Mouse (Mus musculus): ENCODE data around the gene Cluap1. TPM values are rescaled to one million over a fixed set of nuclear protein-coding genes. Genes with fewer than 3 reads are reported as not detected.
A peak's percentile ranks its signal among the peaks of the same experiment; 100 is the strongest.

Gene Cluap1
- polyA plus RNA-seq, 1 experiment: 17.3 TPM

GRCm38 (mm10) chr16:3884201-3885064 lies 24.2 kb upstream of the Cluap1 start, which contains the start of the genes Zfp597 and Gm20695:
Gene Zfp597, minus strand, starts transcription at chr16:3884561.
Gene Gm20695, plus strand, starts transcription at chr16:3884648.
- H3K27me3 ChIP-seq (ENCODE audit: control insufficient read depth, insufficient read depth, low read length, poor library complexity, severe bottlenecking): no peaks in the 10 kb centered on the region
- H3K4me1 ChIP-seq (ENCODE audit: control insufficient read depth, insufficient read depth, low read length): no peaks in the 10 kb centered on the region
- peak within 1 kb of the TSS; percentile 79 for H3K9ac ChIP-seq (ENCODE audit: low read depth, poor library complexity, severe bottlenecking)
- H3K36me3 ChIP-seq (ENCODE audit: control insufficient read depth, insufficient read depth, low read length, poor library complexity, severe bottlenecking): no peaks in the 10 kb centered on the region
- H3K27ac ChIP-seq (ENCODE audit: insufficient read depth, low read length): no peak within 1 kb of the TSS
- H3K9me3 ChIP-seq (replicated peaks; ENCODE audit: control insufficient read depth, insufficient read depth, low read length, poor library complexity, severe bottlenecking): no peaks in the 10 kb centered on the region
- H3K4me3 ChIP-seq (ENCODE audit: low read depth, low read length): peak within 1 kb of the TSS; percentile 89
- no peak for TF ChIP-seq EP300 (IDR thresholded peaks at IDR 0.05; ENCODE audit: insufficient read depth, low read depth, low read length)
- no peak for TF ChIP-seq POLR2A (IDR thresholded peaks at IDR 0.05; ENCODE audit: insufficient read depth, low read length)
- TF ChIP-seq CTCF (IDR thresholded peaks at IDR 0.05; ENCODE audit: low read depth, low read length): no peak

DNA sequence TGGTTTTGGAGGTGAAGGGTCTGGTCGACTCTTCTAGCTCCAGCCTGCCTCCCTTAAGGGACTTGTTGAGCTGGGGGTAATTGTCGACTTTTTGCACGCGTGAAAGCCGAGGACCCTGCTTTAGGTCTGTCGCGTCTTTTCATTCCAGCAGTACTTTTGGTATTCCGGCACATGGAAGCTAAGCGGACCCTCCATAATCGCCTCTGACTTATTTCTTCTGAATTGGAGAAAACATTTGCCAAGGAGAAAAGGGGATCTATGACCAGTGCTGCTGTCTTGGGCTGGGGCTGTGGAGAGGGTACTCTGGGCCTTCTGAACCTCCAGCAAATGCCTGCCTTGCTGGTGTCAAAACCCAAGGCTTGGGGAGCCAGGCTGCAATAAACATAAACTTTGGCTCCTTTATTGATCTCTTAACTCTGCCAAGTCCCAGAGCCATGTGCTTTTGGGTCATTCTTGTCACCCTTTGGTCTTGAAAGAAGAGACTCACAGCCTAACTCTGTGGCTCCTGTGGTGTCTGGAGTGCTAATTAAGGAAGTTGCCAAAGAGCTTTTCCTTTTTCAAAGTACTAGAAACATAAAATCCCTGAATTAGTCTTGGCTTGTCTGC lies 23.4 kb upstream of the Cluap1 start:
- Histone ChIP-seq H3K36me3 (ENCODE audit: control insufficient read depth, insufficient read depth, low read length, poor library complexity, severe bottlenecking) (no peaks in the 10 kb centered on the region), H3K4me3 (ENCODE audit: low read depth, low read length) (peak overlapping the region; percentile 80), H3K9ac (ENCODE audit: low read depth, poor library complexity, severe bottlenecking) (peak overlapping the region; percentile 79), H3K9me3 (replicated peaks; ENCODE audit: control insufficient read depth, insufficient read depth, low read length, poor library complexity, severe bottlenecking) (no peaks in the 10 kb centered on the region), H3K4me1 (ENCODE audit: control insufficient read depth, insufficient read depth, low read length) (peaks cover 2% of the 10 kb centered on the region), H3K27ac (ENCODE audit: insufficient read depth, low read length) (no peak overlapping the region), H3K27me3 (ENCODE audit: control insufficient read depth, insufficient read depth, low read length, poor library complexity, severe bottlenecking) (no peaks in the 10 kb centered on the region)
- no peak for TF ChIP-seq EP300 (IDR thresholded peaks at IDR 0.05; ENCODE audit: insufficient read depth, low read depth, low read length)
- no peak for TF ChIP-seq POLR2A (IDR thresholded peaks at IDR 0.05; ENCODE audit: insufficient read depth, low read length)
- TF ChIP-seq CTCF (IDR thresholded peaks at IDR 0.05; ENCODE audit: low read depth, low read length): no peak

DNA sequence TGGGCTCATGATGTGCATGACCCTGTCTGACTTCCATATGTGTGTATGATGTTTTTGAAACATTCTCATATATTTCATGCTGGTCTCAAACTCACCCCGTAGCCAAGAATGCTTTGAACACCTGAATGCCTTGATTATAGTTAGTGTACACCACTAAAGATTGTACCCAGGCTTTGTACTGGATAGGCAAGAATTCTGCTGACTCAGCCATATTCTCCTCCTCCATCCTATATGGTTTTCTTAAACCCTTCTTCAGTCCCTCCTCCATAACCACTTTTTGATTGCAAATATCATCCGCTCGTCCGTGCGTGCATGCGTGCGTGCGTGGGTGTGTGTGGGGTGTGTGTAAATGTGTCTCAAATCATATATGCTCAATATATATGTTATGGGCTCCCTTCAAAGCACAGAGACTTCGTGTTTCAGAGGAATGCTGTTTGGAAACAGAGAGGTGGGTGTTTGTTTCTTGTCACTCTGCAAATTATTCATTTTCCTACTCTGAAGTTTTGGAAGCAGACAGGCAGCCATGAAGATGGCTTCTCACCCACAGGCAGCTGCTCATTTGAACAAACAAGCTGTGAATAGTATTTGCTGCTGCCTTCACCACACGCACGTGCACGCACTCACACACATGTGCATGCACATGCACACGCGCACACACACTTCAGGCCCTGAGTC lies 16.8 kb upstream of the Cluap1 start:
- Histone ChIP-seq H3K4me3 (ENCODE audit: low read depth, low read length) (no peak overlapping the region), H3K27me3 (ENCODE audit: control insufficient read depth, insufficient read depth, low read length, poor library complexity, severe bottlenecking) (no peaks in the 10 kb centered on the region), H3K9me3 (replicated peaks; ENCODE audit: control insufficient read depth, insufficient read depth, low read length, poor library complexity, severe bottlenecking) (no peaks in the 10 kb centered on the region), H3K36me3 (ENCODE audit: control insufficient read depth, insufficient read depth, low read length, poor library complexity, severe bottlenecking) (no peaks in the 10 kb centered on the region), H3K9ac (ENCODE audit: low read depth, poor library complexity, severe bottlenecking) (no peak overlapping the region), H3K27ac (ENCODE audit: insufficient read depth, low read length) (no peak overlapping the region), H3K4me1 (ENCODE audit: control insufficient read depth, insufficient read depth, low read length) (peaks cover 2% of the 10 kb centered on the region)
- no peak for TF ChIP-seq POLR2A (IDR thresholded peaks at IDR 0.05; ENCODE audit: insufficient read depth, low read length)
- no peak for TF ChIP-seq EP300 (IDR thresholded peaks at IDR 0.05; ENCODE audit: insufficient read depth, low read depth, low read length)
- no peak for TF ChIP-seq CTCF (IDR thresholded peaks at IDR 0.05; ENCODE audit: low read depth, low read length)

DNA sequence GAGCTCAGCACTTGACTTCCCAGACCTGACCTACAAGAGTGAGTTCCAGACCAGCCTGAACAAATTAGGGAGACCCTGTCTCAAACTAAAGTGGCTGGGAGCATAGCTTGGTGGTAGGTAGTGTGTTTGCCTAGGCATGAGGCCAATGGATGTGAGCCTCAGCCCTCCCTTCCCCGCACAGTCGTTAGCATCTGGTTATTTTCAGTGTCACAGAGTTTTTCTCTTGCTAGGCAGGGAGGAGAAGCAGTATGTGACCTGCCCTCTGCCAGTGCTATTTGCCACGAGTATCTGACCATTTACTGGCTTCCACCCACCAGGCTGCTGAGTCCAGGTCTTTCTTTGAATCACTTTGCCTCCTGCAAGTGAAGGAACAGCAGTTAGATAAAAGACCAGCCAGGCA lies 14.9 kb upstream of the Cluap1 start:
- no peak overlapping the region for H3K9ac ChIP-seq (ENCODE audit: low read depth, poor library complexity, severe bottlenecking)
- no peaks in the 10 kb centered on the region for H3K9me3 ChIP-seq (replicated peaks; ENCODE audit: control insufficient read depth, insufficient read depth, low read length, poor library complexity, severe bottlenecking)
- H3K27ac ChIP-seq (ENCODE audit: insufficient read depth, low read length): no peak overlapping the region
- H3K27me3 ChIP-seq (ENCODE audit: control insufficient read depth, insufficient read depth, low read length, poor library complexity, severe bottlenecking): no peaks in the 10 kb centered on the region
- H3K36me3 ChIP-seq (ENCODE audit: control insufficient read depth, insufficient read depth, low read length, poor library complexity, severe bottlenecking): peaks cover 5% of the 10 kb centered on the region; the same call in 1 of the 2 replicates
- peaks cover 2% of the 10 kb centered on the region for H3K4me1 ChIP-seq (ENCODE audit: control insufficient read depth, insufficient read depth, low read length)
- TF ChIP-seq CTCF (IDR thresholded peaks at IDR 0.05; ENCODE audit: low read depth, low read length): no peak
- TF ChIP-seq EP300 (IDR thresholded peaks at IDR 0.05; ENCODE audit: insufficient read depth, low read depth, low read length): no peak
- TF ChIP-seq POLR2A (IDR thresholded peaks at IDR 0.05; ENCODE audit: insufficient read depth, low read length): no peak
- no peak overlapping the region for H3K4me3 ChIP-seq (ENCODE audit: low read depth, low read length)

GRCm38 (mm10) chr16:3895173-3895792 lies 13.3 kb upstream of the Cluap1 start:
- Histone ChIP-seq H3K27ac (ENCODE audit: insufficient read depth, low read length) (peak overlapping the region; percentile 46; the same call in 1 of the 2 replicates), H3K9ac (ENCODE audit: low read depth, poor library complexity, severe bottlenecking) (0 out of 2 replicates have a peak overlapping the region, but pooled peaks have one; percentile 29), H3K27me3 (ENCODE audit: control insufficient read depth, insufficient read depth, low read length, poor library complexity, severe bottlenecking) (no peaks in the 10 kb centered on the region), H3K36me3 (ENCODE audit: control insufficient read depth, insufficient read depth, low read length, poor library complexity, severe bottlenecking) (peaks cover 13% of the 10 kb centered on the region), H3K9me3 (replicated peaks; ENCODE audit: control insufficient read depth, insufficient read depth, low read length, poor library complexity, severe bottlenecking) (no peaks in the 10 kb centered on the region), H3K4me1 (ENCODE audit: control insufficient read depth, insufficient read depth, low read length) (no peaks in the 10 kb centered on the region), H3K4me3 (ENCODE audit: low read depth, low read length) (0 out of 2 replicates have a peak overlapping the region, but pooled peaks have one; percentile 3)
- TF ChIP-seq CTCF (IDR thresholded peaks at IDR 0.05; ENCODE audit: low read depth, low read length): no peak
